Mouse (Mus musculus) heart, postnatal 0 days (tissue): Measurements from ENCODE around the gene Ctdnep1. TPM values are rescaled to one million over a fixed set of nuclear protein-coding genes. Genes with fewer than 3 reads are reported as not detected.

Experiments
- ATAC-seq: fragments of 200-750 bp; cut with Nextera tagmentation; 2 replicates; pipeline ENCODE4 v1.8.0; 2017; ENCODE audit warnings: low read depth, moderate number of reproducible peaks, moderate library complexity; ENCODE audit not compliant: insufficient read depth
- DNase-seq: peaks from one replicate; pipeline ENCODE4 v3.0.0-alpha.2; 2016; ENCODE audit warnings: low spot score
- H3K27ac ChIP-seq: fragments of 300-500 bp; sonication (generic); 2 replicates; pipeline ENCODE4 v1.5.1; 2014; ENCODE audit warnings: low read depth, mild to moderate bottlenecking
- H3K27me3 ChIP-seq: fragments of 300-500 bp; sonication (generic); 2 replicates; pipeline ENCODE4 v1.6.1; 2014; ENCODE audit warnings: low read length, mixed read lengths; ENCODE audit not compliant: control insufficient read depth, insufficient read depth
- H3K36me3 ChIP-seq: fragments of 300-500 bp; sonication (generic); replicated peaks from 2 replicates; pipeline ENCODE4 v1.6.1; 2014; ENCODE audit warnings: low read length, mixed read lengths; ENCODE audit not compliant: control insufficient read depth, insufficient read depth
- H3K4me1 ChIP-seq: fragments of 300-500 bp; sonication (generic); 2 replicates; pipeline ENCODE4 v1.6.1; 2014; ENCODE audit warnings: antibody characterized with exemption; ENCODE audit not compliant: control insufficient read depth, insufficient read depth
- H3K4me2 ChIP-seq: fragments of 300-500 bp; sonication (generic); 2 replicates; pipeline ENCODE4 v1.6.1; 2014; ENCODE audit warnings: low read depth, mild to moderate bottlenecking, low read length, moderate library complexity
- H3K4me3 ChIP-seq: fragments of 300-500 bp; sonication (generic); 2 replicates; pipeline ENCODE4 v1.5.1; 2014; ENCODE audit warnings: low read depth, low read length
- H3K9ac ChIP-seq: fragments of 300-500 bp; sonication (generic); replicated peaks from 2 replicates; pipeline ENCODE4 v1.6.1; 2014; ENCODE audit warnings: low read depth, low read length, mixed read lengths
- H3K9me3 ChIP-seq: fragments of 300-500 bp; sonication (generic); replicated peaks from 2 replicates; pipeline ENCODE4 v1.6.1; 2016; ENCODE audit warnings: low read length; ENCODE audit not compliant: control insufficient read depth
- CTCF ChIP-seq: IDR thresholded peaks from 2 replicates; pipeline ENCODE4 v1.5.1; 2016; ENCODE audit warnings: antibody characterized with exemption, control low read depth, low read depth
- EP300 ChIP-seq: IDR thresholded peaks from 2 replicates; pipeline ENCODE4 v1.6.1; 2016; ENCODE audit warnings: antibody characterized with exemption, low read depth
- WGBS: fragments of 180-500 bp; shearing (Covaris S2); extraction: QIAGEN DNeasy Blood & Tissue Kit; methylation state at CpG from one replicate; pipeline ENCODE4 v1.1.7; 2014; 5-methylcytosine and 5-hydroxymethylcytosine counted together
- polyA plus RNA-seq: library from polyadenylated mRNA; unstranded; fragments of >200 nt; fragmentation: Nextera tagmentation; extraction: Ambion mirVana; gene quantifications from 2 replicates; pipeline ENCODE4 v1.2.1, GENCODE M21; 2015
- total RNA-seq: library from RNA; depleted of rRNA; stranded (reverse); fragments of >200 nt; gene quantifications from 2 replicates; pipeline ENCODE4 v1.2.3, GENCODE M21; 2014; ENCODE audit warnings: low replicate concordance

Ctdnep1 gene
- total and polyA plus RNA-seq, 2 experiments from 2014 or later: 24.8 to 45.6 TPM

GRCm38 (mm10) chr11:70019495-70020021, 38.6 kb downstream of the Ctdnep1 start:
- H3K27me3 ChIP-seq: 0 out of 2 replicates have a peak, but pooled peaks cover 4% of the 10 kb centered on the region
- peak overlapping the region; percentile 56; the same call in 1 of the 2 replicates for H3K4me3 ChIP-seq
- ATAC-seq (no peak), DNase-seq (no peak)
- H3K36me3 ChIP-seq: no peaks in the 10 kb centered on the region
- H3K4me1 ChIP-seq: peaks cover 28% of the 10 kb centered on the region
- H3K4me2 ChIP-seq: peak overlapping the region; percentile 71
- H3K9ac ChIP-seq: no peak overlapping the region
- no peaks in the 10 kb centered on the region for H3K9me3 ChIP-seq
- TF ChIP-seq CTCF (no peak), EP300 (no peak)
- WGBS: 20% methylated on average over 1 of the region's 2 CpGs
- H3K27ac ChIP-seq: 0 out of 2 replicates have a peak overlapping the region, but pooled peaks have one; percentile 16

- Histone ChIP-seq H3K36me3 (no peaks in the 10 kb centered on the region), H3K9me3 (no peaks in the 10 kb centered on the region), H3K4me2 (peak overlapping the region; percentile 71; the same call in 1 of the 2 replicates), H3K4me3 (no peak overlapping the region), H3K27me3 (0 out of 2 replicates have a peak, but pooled peaks cover 4% of the 10 kb centered on the region), H3K4me1 (peaks cover 26% of the 10 kb centered on the region), H3K9ac (no peak overlapping the region), H3K27ac (peak overlapping the region; percentile 52)
- TF ChIP-seq CTCF (no peak), EP300 (no peak)
- 20% methylated on average over 8 of the region's 8 CpGs for WGBS
- DNase-seq: no peak
- no peak for ATAC-seq
Measured at GRCm38 (mm10) chr11:70020022-70020631, 39.2 kb downstream of the Ctdnep1 start.

- TF ChIP-seq EP300 (no peak), CTCF (peak; percentile 70)
- Histone ChIP-seq H3K9me3 (no peaks in the 10 kb centered on the region), H3K36me3 (no peaks in the 10 kb centered on the region), H3K27me3 (0 out of 2 replicates have a peak, but pooled peaks cover 5% of the 10 kb centered on the region), H3K4me2 (peak overlapping the region; percentile 88), H3K4me1 (peaks cover 26% of the 10 kb centered on the region), H3K9ac (no peak overlapping the region; the same call in 1 of the 2 replicates), H3K4me3 (peak overlapping the region; percentile 56), H3K27ac (peak overlapping the region; percentile 43)
- DNase-seq: peak; percentile 90
- peak; percentile 93 for ATAC-seq
- 0% methylated on average over 8 of the region's 8 CpGs for WGBS
Measured at GRCm38 (mm10) chr11:70020731-70021263, 39.8 kb downstream of the Ctdnep1 start.

GRCm38 (mm10) chr11:70021264-70022132, 40.5 kb downstream of the Ctdnep1 start:
- no peak overlapping the region; the same call in 1 of the 2 replicates for H3K9ac ChIP-seq
- H3K27ac ChIP-seq: peak overlapping the region; percentile 43
- H3K4me2 ChIP-seq: peak overlapping the region; percentile 88
- H3K9me3 ChIP-seq: no peaks in the 10 kb centered on the region
- peaks cover 31% of the 10 kb centered on the region for H3K4me1 ChIP-seq
- no peak for TF ChIP-seq EP300
- no peak for TF ChIP-seq CTCF
- H3K36me3 ChIP-seq: no peaks in the 10 kb centered on the region
- DNase-seq (peak; percentile 94), ATAC-seq (peak; percentile 77)
- WGBS: 3% methylated on average over 40 of the region's 40 CpGs
- H3K4me3 ChIP-seq: peak overlapping the region; percentile 56
- H3K27me3 ChIP-seq: peaks cover 12% of the 10 kb centered on the region; the same call in 1 of the 2 replicates

- TF ChIP-seq CTCF: no peak
- no peak for TF ChIP-seq EP300
- Histone ChIP-seq H3K4me1 (peaks cover 29% of the 10 kb centered on the region), H3K9me3 (no peaks in the 10 kb centered on the region), H3K9ac (no peak overlapping the region; the same call in 1 of the 2 replicates), H3K27me3 (peaks cover 12% of the 10 kb centered on the region; the same call in 1 of the 2 replicates), H3K4me3 (peak overlapping the region; percentile 32), H3K4me2 (peak overlapping the region; percentile 63), H3K27ac (no peak overlapping the region), H3K36me3 (no peaks in the 10 kb centered on the region)
- DNase-seq (no peak), ATAC-seq (no peak)
- 10% methylated on average over 20 of the region's 29 CpGs for WGBS
Measured at GRCm38 (mm10) chr11:70023481-70024150, 42.7 kb downstream of the Ctdnep1 start.
